Mouse (Mus musculus): ENCODE measurements around the gene Tnrc6b. TPM values are rescaled to one million over a fixed set of nuclear protein-coding genes. Genes with fewer than 3 reads are reported as not detected.

Gene Tnrc6b
- polyA plus RNA-seq, 1 experiment from 2014 or later, result 40.1 TPM

DNA sequence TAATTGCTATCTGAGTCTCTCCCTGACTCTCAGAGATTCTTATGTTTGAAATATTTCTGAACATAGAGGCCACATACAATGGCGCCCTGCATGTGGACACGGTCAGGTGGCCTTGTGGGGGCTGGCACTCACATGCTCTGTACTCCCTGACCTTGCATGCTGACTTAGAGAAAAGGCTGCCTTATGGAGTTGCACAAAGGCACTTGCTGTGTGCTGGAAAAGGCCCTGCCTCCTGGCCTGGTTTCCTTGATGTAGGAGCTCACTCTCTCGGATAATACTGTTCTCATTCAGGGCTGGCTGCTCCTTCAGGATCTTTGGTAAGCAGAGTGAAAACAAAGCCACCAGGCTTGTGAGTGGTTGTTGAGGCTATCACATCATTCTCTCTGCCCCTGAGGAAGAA, 27.1 kb upstream of the Tnrc6b start:
- Histone ChIP-seq H3K4me3 (no peak overlapping the region), H3K9me3 (replicated peaks) (no peaks in the 10 kb centered on the region), H3K27me3 (ENCODE audit: low read depth, poor library complexity, severe bottlenecking) (peaks cover 4% of the 10 kb centered on the region; the same call in 1 of the 2 replicates), H3K36me3 (no peaks in the 10 kb centered on the region), H3K27ac (no peak overlapping the region), H3K4me1 (peaks cover 35% of the 10 kb centered on the region)
- WGBS, result 73% methylated on average over 3 of the region's 3 CpGs
- no peak for DNase-seq (ENCODE audit: low spot score)

DNA sequence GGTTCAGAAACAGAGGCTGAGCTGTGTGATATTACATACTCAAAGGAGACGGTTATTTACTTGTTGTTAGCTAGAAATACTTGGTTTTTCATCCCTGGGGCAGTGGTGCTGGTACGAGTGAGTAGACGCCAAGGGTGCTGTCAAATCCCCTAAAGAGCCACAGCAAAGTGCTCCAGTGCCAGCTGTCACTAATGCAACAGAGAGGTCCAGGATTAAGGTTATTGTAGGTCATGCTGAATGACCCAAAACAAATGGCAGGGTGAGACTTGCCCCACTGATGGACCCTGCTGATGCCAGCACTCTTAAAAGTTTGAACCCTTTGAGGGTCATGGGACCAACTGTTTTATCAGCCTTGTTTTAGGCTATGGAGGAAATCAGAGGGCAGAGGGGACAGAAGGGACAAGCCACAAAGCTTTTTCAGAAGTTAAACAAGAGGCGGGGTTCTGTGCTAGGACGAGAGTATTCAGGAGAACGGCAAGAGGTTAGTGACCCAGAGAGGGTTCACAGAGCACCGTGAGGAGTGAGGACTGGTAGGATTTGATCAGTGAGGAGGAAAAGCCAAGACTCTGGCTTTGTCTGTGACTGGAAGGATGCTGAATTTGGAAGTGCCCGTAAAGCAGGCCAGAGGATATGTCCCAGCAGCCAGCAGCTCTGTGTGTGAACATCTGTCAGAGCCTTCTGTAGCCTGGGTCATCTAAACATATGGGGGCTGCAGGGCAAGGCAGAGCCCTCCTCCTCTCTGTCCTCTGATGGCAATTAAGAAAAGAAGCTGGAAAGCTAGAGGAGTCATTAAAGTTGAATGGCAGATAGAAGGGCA, 26.1 kb upstream of the Tnrc6b start:
- H3K4me1 ChIP-seq, result peaks cover 28% of the 10 kb centered on the region
- DNase-seq (ENCODE audit: low spot score), result no peak

DNA sequence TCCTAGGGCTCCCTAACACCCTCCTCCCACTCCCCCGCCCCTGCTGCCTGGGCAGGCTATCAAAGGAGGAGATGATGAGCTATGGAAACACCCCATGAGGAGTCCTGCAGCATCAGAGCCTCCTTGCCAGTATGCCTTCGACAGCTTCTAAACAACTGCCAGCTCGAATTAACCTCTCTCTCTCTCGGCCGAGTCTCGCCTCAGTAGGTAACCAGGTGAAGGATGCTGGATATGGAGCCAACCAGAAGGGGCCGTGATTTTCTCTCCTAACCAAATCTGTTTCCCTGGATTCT, 25.6 kb upstream of the Tnrc6b start:
- peaks cover 24% of the 10 kb centered on the region for H3K4me1 ChIP-seq
- WGBS, result 18% methylated on average over 7 of the region's 7 CpGs
- H3K27ac ChIP-seq, result no peak overlapping the region
- no peaks in the 10 kb centered on the region for H3K9me3 ChIP-seq (replicated peaks)
- H3K27me3 ChIP-seq (ENCODE audit: low read depth, poor library complexity, severe bottlenecking), result peaks cover 4% of the 10 kb centered on the region; the same call in 1 of the 2 replicates
- no peaks in the 10 kb centered on the region for H3K36me3 ChIP-seq
- H3K4me3 ChIP-seq, result no peak overlapping the region
- no peak for DNase-seq (ENCODE audit: low spot score)

More for the DNA sequence above, 26.1 kb upstream of the Tnrc6b start:
- H3K27ac ChIP-seq, result no peak overlapping the region
- H3K27me3 ChIP-seq (ENCODE audit: low read depth, poor library complexity, severe bottlenecking), result peaks cover 4% of the 10 kb centered on the region; the same call in 1 of the 2 replicates
- WGBS, result 17% methylated on average over 8 of the region's 8 CpGs
- H3K36me3 ChIP-seq, result no peaks in the 10 kb centered on the region
- H3K4me3 ChIP-seq, result no peak overlapping the region
- no peaks in the 10 kb centered on the region for H3K9me3 ChIP-seq (replicated peaks)

DNA sequence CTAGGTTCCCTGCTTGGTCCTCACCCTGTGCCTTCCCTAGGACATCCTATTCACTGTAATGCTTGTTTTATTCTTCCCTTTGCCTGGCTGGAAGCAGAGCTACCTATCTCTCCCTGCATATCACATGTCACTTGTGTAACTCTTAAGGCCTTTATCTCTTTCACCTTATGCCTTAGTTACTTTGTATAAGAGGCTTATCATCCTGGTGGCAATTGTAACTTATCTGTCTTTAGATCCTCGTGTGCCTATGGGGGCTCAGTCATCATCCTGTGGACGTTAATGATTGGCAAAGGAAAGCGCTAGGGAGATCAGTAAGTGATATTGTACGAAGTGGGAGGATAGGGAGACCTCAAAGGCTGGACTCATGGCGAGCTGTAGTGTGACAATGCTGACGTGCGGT, 22.6 kb upstream of the Tnrc6b start:
- Histone ChIP-seq H3K36me3 (no peaks in the 10 kb centered on the region), H3K27ac (no peak overlapping the region), H3K4me1 (peaks cover 16% of the 10 kb centered on the region; the same call in 1 of the 2 replicates), H3K27me3 (ENCODE audit: low read depth, poor library complexity, severe bottlenecking) (peaks cover 22% of the 10 kb centered on the region), H3K4me3 (no peak overlapping the region), H3K9me3 (replicated peaks) (no peaks in the 10 kb centered on the region)
- WGBS, result 83% methylated on average over 7 of the region's 7 CpGs
- no peak for DNase-seq (ENCODE audit: low spot score)

DNA sequence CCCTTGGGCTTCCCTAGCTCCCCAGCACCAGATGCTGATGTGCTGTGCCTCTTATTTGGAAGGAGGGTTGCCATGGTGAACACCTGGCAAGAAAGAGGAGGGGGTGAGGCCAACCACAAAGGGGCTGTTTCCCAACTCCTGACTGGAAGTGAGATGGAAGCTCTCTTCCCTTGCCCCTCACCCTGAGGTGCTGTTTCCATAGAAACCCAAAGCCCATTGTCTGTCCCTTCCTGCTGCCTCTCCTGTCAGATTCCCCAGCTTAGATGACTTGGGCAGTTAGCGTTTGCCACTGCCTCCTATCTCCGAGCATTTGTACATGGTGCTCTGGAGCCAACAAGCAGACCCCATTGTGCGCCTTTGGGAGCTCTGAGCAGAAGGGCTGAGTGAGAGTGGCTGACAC, 17.6 kb upstream of the Tnrc6b start:
- no peak overlapping the region for H3K27ac ChIP-seq
- no peak overlapping the region for H3K4me3 ChIP-seq
- WGBS, result 51% methylated on average over 3 of the region's 3 CpGs
- H3K27me3 ChIP-seq (ENCODE audit: low read depth, poor library complexity, severe bottlenecking), result peaks cover 24% of the 10 kb centered on the region
- H3K9me3 ChIP-seq (replicated peaks), result no peaks in the 10 kb centered on the region
- peaks cover 27% of the 10 kb centered on the region for H3K4me1 ChIP-seq
- H3K36me3 ChIP-seq, result no peaks in the 10 kb centered on the region
- DNase-seq (ENCODE audit: low spot score), result no peak

DNA sequence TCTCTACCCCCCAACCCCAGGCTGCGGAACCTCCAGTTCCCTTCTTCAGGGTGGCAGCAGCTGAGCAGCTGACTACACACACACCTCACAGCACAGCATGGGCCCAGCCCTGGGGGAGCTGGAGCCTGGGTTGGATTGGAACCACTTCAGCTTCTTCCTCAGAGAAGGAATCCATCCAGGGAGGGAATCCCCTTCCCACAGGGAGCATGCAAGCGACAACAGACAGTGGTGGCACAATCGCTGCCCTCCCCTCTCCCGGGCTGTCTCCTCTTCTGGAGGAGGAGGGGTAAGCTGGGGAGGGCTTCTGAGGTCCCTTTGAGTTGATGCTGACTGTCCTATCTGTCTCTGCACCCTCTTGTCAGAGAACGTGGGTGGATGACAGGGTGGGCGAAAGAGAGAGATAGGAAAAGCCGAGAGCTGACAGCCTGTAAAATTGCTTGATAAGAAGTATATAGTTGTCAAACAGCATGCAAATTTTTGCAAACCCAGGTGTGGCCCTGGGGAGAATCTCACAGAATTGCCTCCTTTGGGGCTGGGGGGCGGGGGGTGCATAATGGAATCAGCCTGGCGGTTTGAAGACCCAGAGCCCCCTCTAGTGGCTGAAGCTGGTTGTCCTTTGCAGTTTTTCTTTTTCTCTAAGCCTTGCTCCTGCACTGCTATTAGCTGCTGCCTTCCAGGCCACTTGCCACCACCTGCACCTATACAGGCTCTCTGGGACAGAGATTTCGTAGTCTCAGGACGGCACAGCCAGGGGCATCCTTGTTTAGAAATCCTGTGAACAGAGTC, 16.8 kb upstream of the Tnrc6b start:
- peak; percentile 72 for DNase-seq (ENCODE audit: low spot score)
- no peaks in the 10 kb centered on the region for H3K36me3 ChIP-seq

DNA sequence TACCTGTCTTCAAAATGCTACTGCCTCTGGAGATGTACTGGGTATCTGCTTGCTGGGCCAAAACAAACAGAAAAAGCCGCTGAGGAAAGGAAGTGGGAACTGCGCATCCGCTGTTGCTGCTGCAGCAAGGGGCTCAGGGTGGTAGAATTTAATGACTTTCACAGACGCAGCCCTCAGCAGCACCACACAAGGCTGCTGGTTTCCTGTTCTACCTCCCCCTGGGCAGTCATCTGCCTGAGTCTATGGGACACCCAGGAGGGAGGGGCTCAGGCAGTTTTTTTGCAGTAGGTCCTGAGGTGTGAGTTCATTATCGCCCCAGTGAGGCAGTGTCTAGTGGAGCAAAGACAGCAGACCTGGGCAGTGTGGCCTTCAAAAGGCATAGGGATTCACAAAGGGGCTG, 13.5 kb upstream of the Tnrc6b start:
- Histone ChIP-seq H3K4me3 (no peak overlapping the region), H3K4me1 (peaks cover 27% of the 10 kb centered on the region), H3K9me3 (replicated peaks) (no peaks in the 10 kb centered on the region), H3K36me3 (no peaks in the 10 kb centered on the region), H3K27ac (peak overlapping the region; percentile 68), H3K27me3 (ENCODE audit: low read depth, poor library complexity, severe bottlenecking) (peaks cover 13% of the 10 kb centered on the region)
- 37% methylated on average over 5 of the region's 5 CpGs for WGBS
- no peak for DNase-seq (ENCODE audit: low spot score)

More for the DNA sequence above, 16.8 kb upstream of the Tnrc6b start:
- Histone ChIP-seq H3K27me3 (ENCODE audit: low read depth, poor library complexity, severe bottlenecking) (peaks cover 24% of the 10 kb centered on the region), H3K27ac (peak overlapping the region; percentile 30; the same call in 1 of the 2 replicates), H3K4me3 (no peak overlapping the region), H3K9me3 (replicated peaks) (no peaks in the 10 kb centered on the region), H3K4me1 (peaks cover 27% of the 10 kb centered on the region)
- 28% methylated on average over 11 of the region's 11 CpGs for WGBS

DNA sequence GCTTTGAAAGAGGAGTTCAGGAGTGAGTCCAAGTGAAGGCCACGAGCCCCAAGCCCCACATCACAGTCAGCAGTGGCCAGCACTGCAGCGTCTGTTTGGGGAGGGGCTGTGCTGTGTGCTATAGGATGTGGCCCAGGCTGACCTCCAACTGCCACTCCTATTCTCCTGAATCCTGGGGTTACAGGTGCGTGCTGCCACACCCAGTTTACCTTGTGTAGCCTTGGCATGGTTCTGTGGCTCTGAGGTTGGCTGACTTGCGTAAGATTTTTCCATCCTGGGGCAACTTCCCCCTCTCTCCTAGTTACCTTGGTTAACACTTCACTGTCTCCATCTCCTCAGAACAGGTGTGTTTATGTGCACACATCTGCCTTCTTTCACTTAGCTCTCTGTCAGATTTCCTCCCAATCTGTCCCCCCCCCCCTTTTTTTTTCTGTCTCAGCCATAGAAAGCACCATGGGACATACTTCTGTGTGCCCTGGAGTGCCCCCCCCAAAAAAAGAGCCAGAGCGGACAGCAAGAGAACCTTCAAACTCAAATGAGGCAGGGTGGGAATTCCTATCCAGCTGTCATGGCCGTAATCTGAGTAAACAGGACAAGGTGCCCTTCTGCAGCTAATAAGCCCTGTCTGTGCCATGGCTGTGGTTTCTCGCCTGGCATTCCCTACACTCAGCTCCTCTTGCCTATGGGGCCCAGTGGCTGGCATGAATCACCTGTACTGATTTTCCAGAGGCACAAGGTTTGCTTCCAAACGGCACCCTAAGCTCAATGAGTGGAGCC, 9.4 kb upstream of the Tnrc6b start:
- no peaks in the 10 kb centered on the region for H3K9me3 ChIP-seq (replicated peaks)
- no peak for DNase-seq (ENCODE audit: low spot score)
- no peaks in the 10 kb centered on the region; the same call in 1 of the 2 replicates for H3K27me3 ChIP-seq (ENCODE audit: low read depth, poor library complexity, severe bottlenecking)
- peaks cover 20% of the 10 kb centered on the region for H3K4me1 ChIP-seq
- H3K27ac ChIP-seq, result no peak overlapping the region
- no peaks in the 10 kb centered on the region for H3K36me3 ChIP-seq
- WGBS, result 76% methylated on average over 8 of the region's 8 CpGs
- H3K4me3 ChIP-seq, result no peak overlapping the region

DNA sequence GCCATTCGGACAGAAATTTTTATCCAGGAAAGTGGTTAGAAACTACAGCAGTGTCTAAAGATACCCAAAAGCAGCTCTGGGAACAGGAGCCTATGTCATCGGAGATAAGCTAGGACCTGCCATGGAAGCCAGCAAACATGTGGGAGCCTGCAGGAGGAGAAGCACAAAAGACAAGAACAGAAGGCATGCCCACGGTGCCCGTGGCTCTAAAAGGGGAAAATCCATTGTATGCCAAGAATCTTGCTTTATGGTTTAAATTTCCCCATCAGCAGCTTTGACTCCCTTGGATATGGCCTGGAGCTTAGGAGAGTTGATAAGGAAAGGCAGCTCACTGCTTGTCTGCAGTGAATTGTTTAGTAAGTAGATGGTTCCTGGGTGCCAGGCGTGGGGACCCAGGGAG, 8.2 kb upstream of the Tnrc6b start:
- DNase-seq (ENCODE audit: low spot score), result no peak
- Histone ChIP-seq H3K4me3 (no peak overlapping the region), H3K27me3 (ENCODE audit: low read depth, poor library complexity, severe bottlenecking) (no peaks in the 10 kb centered on the region), H3K4me1 (peaks cover 23% of the 10 kb centered on the region), H3K27ac (no peak overlapping the region), H3K36me3 (no peaks in the 10 kb centered on the region), H3K9me3 (replicated peaks) (no peaks in the 10 kb centered on the region)
- 87% methylated on average over 5 of the region's 5 CpGs for WGBS

DNA sequence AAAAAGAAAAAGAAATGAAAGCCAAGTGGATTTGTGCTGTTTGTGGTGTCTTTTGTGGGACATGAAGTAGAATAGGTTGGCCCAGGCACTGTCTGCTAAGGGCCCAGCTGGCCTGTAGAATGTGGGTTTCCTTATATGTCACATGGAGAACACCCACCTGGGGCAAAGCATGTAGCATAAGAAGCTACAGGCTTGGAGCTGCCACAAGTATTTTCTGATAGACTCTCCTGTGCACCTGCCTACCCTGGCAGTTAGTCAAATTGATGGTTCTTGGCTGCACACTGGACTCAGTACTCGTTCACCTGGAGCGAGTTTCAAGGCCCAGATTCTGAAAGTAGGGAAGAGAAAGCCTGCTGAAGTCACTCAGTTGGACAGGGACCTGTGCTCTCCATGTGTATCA, 7.6 kb upstream of the Tnrc6b start:
- Histone ChIP-seq H3K9me3 (replicated peaks) (no peaks in the 10 kb centered on the region), H3K27me3 (ENCODE audit: low read depth, poor library complexity, severe bottlenecking) (no peaks in the 10 kb centered on the region), H3K36me3 (no peaks in the 10 kb centered on the region), H3K4me1 (peaks cover 17% of the 10 kb centered on the region), H3K4me3 (no peak overlapping the region), H3K27ac (no peak overlapping the region)
- DNase-seq (ENCODE audit: low spot score), result no peak
- 77% methylated on average over 2 of the region's 2 CpGs for WGBS

DNA sequence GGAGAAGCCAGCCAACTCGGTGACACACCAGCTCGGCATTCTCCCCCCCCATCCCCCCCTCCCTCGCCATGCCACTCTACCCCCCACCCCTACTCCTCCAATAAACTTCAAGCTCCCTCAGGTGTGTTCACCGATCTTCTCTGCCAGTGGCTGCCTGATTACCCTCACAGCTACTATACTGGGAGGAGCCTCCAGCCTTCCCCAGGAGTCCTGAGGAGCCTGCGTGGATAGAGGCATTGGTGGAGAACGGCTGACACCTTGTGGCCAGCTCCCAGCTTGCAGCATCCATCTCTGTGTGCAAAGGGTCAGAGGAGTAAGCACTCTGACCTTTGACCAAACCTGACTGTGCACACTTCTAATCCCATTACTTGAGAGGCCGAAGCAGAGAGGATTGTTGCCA, 6.8 kb upstream of the Tnrc6b start:
- peaks cover 17% of the 10 kb centered on the region for H3K4me1 ChIP-seq
- peak; percentile 87 for DNase-seq (ENCODE audit: low spot score)
- no peaks in the 10 kb centered on the region for H3K27me3 ChIP-seq (ENCODE audit: low read depth, poor library complexity, severe bottlenecking)
- no peaks in the 10 kb centered on the region for H3K9me3 ChIP-seq (replicated peaks)
- WGBS, result 5% methylated on average over 7 of the region's 7 CpGs
- no peaks in the 10 kb centered on the region for H3K36me3 ChIP-seq
- no peak overlapping the region for H3K27ac ChIP-seq
- H3K4me3 ChIP-seq, result no peak overlapping the region

DNA sequence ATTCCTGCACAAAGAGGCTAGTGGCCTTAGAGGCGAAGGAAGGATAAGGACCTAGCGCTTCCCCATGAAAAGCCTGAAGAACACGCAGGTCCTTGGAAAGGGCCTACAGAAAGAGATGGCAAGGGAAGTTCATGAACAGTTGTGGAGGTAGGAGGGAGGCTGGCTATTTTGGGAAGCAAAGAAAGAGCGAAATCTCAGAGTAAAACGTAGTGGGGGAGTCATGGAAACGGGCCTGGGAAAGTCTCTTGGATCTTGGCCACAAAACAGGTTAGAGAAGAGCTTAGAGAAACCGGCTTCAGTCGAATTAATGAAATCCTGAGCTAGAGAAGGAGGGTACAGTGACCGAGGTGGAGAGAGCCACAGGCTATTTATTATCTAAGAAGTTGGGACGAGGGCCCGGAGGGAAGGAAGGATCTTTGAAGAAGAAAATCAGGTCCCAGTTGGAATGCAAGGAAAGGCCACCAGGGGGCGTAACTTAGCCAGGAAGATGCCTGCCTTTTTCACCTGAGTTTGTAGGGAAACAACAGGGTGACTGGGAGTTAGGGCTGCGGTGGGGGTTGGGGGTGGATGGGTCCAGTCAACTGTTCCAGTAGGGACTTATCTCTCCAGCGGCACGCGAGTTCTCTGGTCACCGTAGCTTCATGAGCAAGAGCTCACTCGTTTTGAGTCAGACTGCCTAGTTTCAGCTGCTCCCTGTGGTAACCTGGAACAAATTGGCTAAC, 5.1 kb upstream of the Tnrc6b start:
- peak overlapping the region; percentile 71 for H3K27ac ChIP-seq
- WGBS, result 28% methylated on average over 18 of the region's 18 CpGs

More for the DNA sequence above, 5.1 kb upstream of the Tnrc6b start:
- peak; percentile 88 for DNase-seq (ENCODE audit: low spot score)
- H3K36me3 ChIP-seq, result no peaks in the 10 kb centered on the region
- H3K27me3 ChIP-seq (ENCODE audit: low read depth, poor library complexity, severe bottlenecking), result no peaks in the 10 kb centered on the region
- no peaks in the 10 kb centered on the region for H3K9me3 ChIP-seq (replicated peaks)
- H3K4me3 ChIP-seq, result peak overlapping the region; percentile 39
- peaks cover 17% of the 10 kb centered on the region for H3K4me1 ChIP-seq

All from limb, embryonic 10.5 days (tissue).